Mouse (Mus musculus): ENCODE data around the gene Dyrk1a. TPM values are rescaled to one million over a fixed set of nuclear protein-coding genes. Genes with fewer than 3 reads are reported as not detected.

Dyrk1a gene
- polyA plus RNA-seq, 1 experiment: 47.8 TPM

Other genes with a start within 250 kb of the Dyrk1a start
- gene Ripply3, start 241.6 kb upstream of the Dyrk1a start, polyA plus RNA-seq (2012; rRNA removed): 0.42 and 0.55 TPM in 2 replicates
- 317 and 363 TPM in 2 replicates for gene Ttc3, start 199.4 kb upstream of the Dyrk1a start, polyA plus RNA-seq (2012; rRNA removed)
- 63.8 and 66.8 TPM in 2 replicates for gene Pigp, start 198.2 kb upstream of the Dyrk1a start, polyA plus RNA-seq (2012; rRNA removed)
- gene Vps26c, start 43.2 kb upstream of the Dyrk1a start, polyA plus RNA-seq (2012; rRNA removed): 45.7 and 47.6 TPM in 2 replicates